Mouse (Mus musculus): ENCODE data around the gene Sh3gl2. TPM values are rescaled to one million over a fixed set of nuclear protein-coding genes. Genes with fewer than 3 reads are reported as not detected.

Sh3gl2 gene
- total and polyA plus RNA-seq, 2 experiments from 2014 or later, result 47.4 to 123 TPM

DNA sequence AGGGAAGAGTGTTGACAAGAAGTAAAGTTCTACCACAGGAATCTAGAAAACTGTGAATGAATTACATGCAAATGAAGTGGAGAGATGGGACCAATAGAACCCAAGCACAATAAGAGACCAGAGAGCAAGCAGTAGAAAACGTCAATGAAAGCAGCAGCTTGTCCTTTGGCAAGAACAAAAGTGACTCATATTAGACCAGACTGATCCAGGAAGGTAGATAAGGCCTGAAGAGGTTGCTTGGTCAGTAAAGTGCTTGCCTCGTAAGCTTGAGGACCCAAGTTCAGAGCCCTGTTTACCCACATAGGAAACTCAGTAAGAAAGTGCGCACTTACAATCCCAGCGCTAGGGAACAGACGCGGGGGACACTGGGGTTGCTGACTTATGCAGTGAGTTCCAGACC lies 215.5 kb downstream of the Sh3gl2 start:
- no peak overlapping the region for H3K27ac ChIP-seq (ENCODE audit: low read depth, low read length)
- H3K9me3 ChIP-seq (ENCODE audit: low read length), result no peaks in the 10 kb centered on the region
- no peak overlapping the region for H3K4me2 ChIP-seq (ENCODE audit: low read depth, low read length, poor library complexity, severe bottlenecking)
- ATAC-seq (ENCODE audit: low FRiP score), result no peak
- 85% methylated on average over 6 of the region's 6 CpGs for WGBS
- no peaks in the 10 kb centered on the region for H3K27me3 ChIP-seq (ENCODE audit: insufficient read depth, low read length)
- TF ChIP-seq CTCF (IDR thresholded peaks at IDR 0.05), result no peak
- no peak for DNase-seq (ENCODE audit: low spot score)
- H3K4me1 ChIP-seq (ENCODE audit: insufficient read depth, low read length), result no peaks in the 10 kb centered on the region
- no peak overlapping the region for H3K4me3 ChIP-seq (ENCODE audit: low read depth, low read length)
- no peak overlapping the region for H3K9ac ChIP-seq (replicated peaks; ENCODE audit: low read length, poor library complexity, severe bottlenecking)
- no peaks in the 10 kb centered on the region for H3K36me3 ChIP-seq (ENCODE audit: insufficient read depth, low read length)

DNA sequence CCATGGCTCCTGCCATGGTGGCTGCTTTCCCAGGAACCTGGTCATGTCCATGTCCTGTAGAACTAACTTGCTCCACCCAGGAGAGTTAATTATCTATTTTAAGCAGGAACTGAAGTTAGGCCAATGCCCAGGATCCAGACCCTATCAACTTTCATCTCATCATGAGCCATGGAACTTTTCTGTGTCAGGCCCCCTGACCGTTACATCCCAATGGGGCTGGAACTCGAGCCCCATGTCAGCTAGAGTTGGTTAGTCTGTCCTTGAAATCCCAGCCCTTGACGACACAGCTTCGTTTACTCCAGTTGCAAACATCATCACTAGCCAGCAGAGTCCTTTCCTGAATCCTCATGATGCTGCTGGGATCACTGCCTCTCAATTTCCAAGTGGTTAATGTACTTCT lies 221.3 kb downstream of the Sh3gl2 start:
- ATAC-seq (ENCODE audit: low FRiP score), result no peak
- WGBS, result 88% methylated on average over 4 of the region's 4 CpGs
- Histone ChIP-seq H3K4me2 (ENCODE audit: low read depth, low read length, poor library complexity, severe bottlenecking) (no peak overlapping the region), H3K4me1 (ENCODE audit: insufficient read depth, low read length) (no peaks in the 10 kb centered on the region), H3K9me3 (ENCODE audit: low read length) (no peaks in the 10 kb centered on the region), H3K27ac (ENCODE audit: low read depth, low read length) (no peak overlapping the region), H3K9ac (replicated peaks; ENCODE audit: low read length, poor library complexity, severe bottlenecking) (no peak overlapping the region), H3K27me3 (ENCODE audit: insufficient read depth, low read length) (no peaks in the 10 kb centered on the region), H3K4me3 (ENCODE audit: low read depth, low read length) (no peak overlapping the region), H3K36me3 (ENCODE audit: insufficient read depth, low read length) (no peaks in the 10 kb centered on the region)
- no peak for TF ChIP-seq CTCF (IDR thresholded peaks at IDR 0.05)
- DNase-seq (ENCODE audit: low spot score), result no peak

DNA sequence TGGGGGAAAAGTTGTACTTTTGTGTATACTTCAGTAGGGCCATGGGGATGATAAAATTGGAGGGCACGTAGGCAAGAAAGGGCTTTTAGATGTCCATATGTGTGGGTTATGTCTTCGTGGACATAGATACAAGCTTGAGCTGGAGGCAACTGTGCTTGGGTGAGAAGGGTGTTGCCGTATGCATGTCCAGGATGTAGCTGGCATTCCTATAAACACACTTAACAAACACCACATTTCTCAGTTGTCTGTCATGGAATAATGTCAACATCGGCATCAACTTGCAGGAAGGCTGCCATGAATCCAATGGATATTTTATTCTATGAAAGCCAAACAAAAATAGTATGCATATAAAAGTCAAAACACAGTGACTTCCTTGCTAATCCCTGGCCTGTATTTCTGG lies 227.9 kb downstream of the Sh3gl2 start:
- Histone ChIP-seq H3K9me3 (ENCODE audit: low read length) (no peaks in the 10 kb centered on the region), H3K36me3 (ENCODE audit: insufficient read depth, low read length) (no peaks in the 10 kb centered on the region), H3K4me2 (ENCODE audit: low read depth, low read length, poor library complexity, severe bottlenecking) (no peak overlapping the region), H3K9ac (replicated peaks; ENCODE audit: low read length, poor library complexity, severe bottlenecking) (no peak overlapping the region), H3K27me3 (ENCODE audit: insufficient read depth, low read length) (no peaks in the 10 kb centered on the region), H3K4me3 (ENCODE audit: low read depth, low read length) (no peak overlapping the region), H3K27ac (ENCODE audit: low read depth, low read length) (no peak overlapping the region), H3K4me1 (ENCODE audit: insufficient read depth, low read length) (no peaks in the 10 kb centered on the region)
- TF ChIP-seq CTCF (IDR thresholded peaks at IDR 0.05), result no peak
- DNase-seq (ENCODE audit: low spot score) (no peak), ATAC-seq (ENCODE audit: low FRiP score) (no peak)
- 91% methylated on average over 4 of the region's 4 CpGs for WGBS

DNA sequence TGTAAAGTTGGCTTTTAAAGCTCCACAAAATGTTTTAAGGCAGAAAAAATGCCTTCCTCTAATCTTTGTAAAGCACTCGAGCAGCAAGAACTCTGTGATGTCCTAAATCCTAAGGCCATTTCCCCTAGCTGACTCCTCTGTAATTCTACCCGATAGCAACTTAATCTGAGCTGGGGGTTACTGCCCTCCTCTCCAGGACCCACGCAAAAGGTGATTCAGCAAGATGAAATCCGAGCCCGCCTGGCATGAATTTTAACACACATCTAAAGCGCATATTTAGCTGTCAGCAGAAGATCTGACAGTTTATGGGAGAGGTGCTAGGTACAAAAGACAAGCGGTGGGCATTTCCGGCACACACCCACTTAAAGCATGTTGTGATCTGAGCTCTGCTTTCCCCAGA lies 229.8 kb downstream of the Sh3gl2 start:
- Histone ChIP-seq H3K9ac (replicated peaks; ENCODE audit: low read length, poor library complexity, severe bottlenecking) (no peak overlapping the region), H3K4me3 (ENCODE audit: low read depth, low read length) (no peak overlapping the region), H3K4me2 (ENCODE audit: low read depth, low read length, poor library complexity, severe bottlenecking) (no peak overlapping the region), H3K4me1 (ENCODE audit: insufficient read depth, low read length) (no peaks in the 10 kb centered on the region), H3K36me3 (ENCODE audit: insufficient read depth, low read length) (no peaks in the 10 kb centered on the region), H3K9me3 (ENCODE audit: low read length) (no peaks in the 10 kb centered on the region), H3K27me3 (ENCODE audit: insufficient read depth, low read length) (no peaks in the 10 kb centered on the region), H3K27ac (ENCODE audit: low read depth, low read length) (no peak overlapping the region)
- no peak for DNase-seq (ENCODE audit: low spot score)
- no peak for TF ChIP-seq CTCF (IDR thresholded peaks at IDR 0.05)
- no peak for ATAC-seq (ENCODE audit: low FRiP score)
- WGBS, result 53% methylated on average over 8 of the region's 8 CpGs

DNA sequence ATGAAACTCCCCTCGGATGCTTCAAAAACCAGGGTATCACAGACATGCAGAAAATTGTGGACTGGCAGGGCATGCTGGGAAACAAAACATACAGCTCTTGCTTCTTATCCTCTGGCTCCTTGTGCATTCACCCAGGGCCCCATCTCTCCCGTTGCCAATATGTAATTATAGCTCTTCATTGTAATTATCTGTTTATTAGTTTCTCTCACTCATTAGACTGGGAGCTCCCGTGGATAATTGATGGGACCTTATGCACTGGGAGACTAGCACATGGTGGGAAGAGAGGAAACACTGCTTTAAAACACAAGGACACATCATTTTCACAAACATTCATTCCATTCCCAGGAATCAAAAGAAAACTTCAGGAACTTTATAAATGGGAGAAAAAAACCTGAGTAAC lies 233.9 kb downstream of the Sh3gl2 start:
- no peak for TF ChIP-seq CTCF (IDR thresholded peaks at IDR 0.05)
- Histone ChIP-seq H3K27ac (ENCODE audit: low read depth, low read length) (no peak overlapping the region), H3K4me3 (ENCODE audit: low read depth, low read length) (no peak overlapping the region), H3K4me2 (ENCODE audit: low read depth, low read length, poor library complexity, severe bottlenecking) (no peak overlapping the region), H3K4me1 (ENCODE audit: insufficient read depth, low read length) (no peaks in the 10 kb centered on the region), H3K9ac (replicated peaks; ENCODE audit: low read length, poor library complexity, severe bottlenecking) (no peak overlapping the region), H3K27me3 (ENCODE audit: insufficient read depth, low read length) (no peaks in the 10 kb centered on the region), H3K36me3 (ENCODE audit: insufficient read depth, low read length) (no peaks in the 10 kb centered on the region), H3K9me3 (ENCODE audit: low read length) (no peaks in the 10 kb centered on the region)
- ATAC-seq (ENCODE audit: low FRiP score) (no peak), DNase-seq (ENCODE audit: low spot score) (no peak)
- 74% methylated on average over 3 of the region's 3 CpGs for WGBS

DNA sequence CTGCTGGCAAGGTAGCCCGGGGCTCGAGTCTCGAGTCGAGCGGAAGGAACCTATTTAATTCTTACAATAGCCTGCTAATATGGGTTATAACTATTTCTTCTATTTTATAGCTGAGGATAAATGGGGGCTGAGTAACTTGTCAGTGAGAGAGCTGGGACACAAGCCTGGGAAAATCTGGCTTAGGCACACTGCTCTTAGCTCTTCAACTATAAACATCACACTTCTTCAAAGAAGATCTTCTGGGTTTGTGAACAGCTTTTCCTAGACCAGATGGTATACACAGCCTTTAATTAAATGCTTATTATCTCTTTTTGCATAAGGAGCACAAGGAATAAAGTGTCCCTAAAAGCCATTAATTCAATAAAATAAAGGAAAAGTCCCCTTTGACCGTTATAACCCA lies 278.7 kb downstream of the Sh3gl2 start:
- DNase-seq (ENCODE audit: low spot score) (no peak), ATAC-seq (ENCODE audit: low FRiP score) (no peak)
- Histone ChIP-seq H3K9ac (replicated peaks; ENCODE audit: low read length, poor library complexity, severe bottlenecking) (no peak overlapping the region), H3K4me2 (ENCODE audit: low read depth, low read length, poor library complexity, severe bottlenecking) (no peak overlapping the region), H3K27me3 (ENCODE audit: insufficient read depth, low read length) (no peaks in the 10 kb centered on the region), H3K36me3 (ENCODE audit: insufficient read depth, low read length) (no peaks in the 10 kb centered on the region), H3K4me1 (ENCODE audit: insufficient read depth, low read length) (no peaks in the 10 kb centered on the region), H3K27ac (ENCODE audit: low read depth, low read length) (no peak overlapping the region), H3K9me3 (ENCODE audit: low read length) (no peaks in the 10 kb centered on the region), H3K4me3 (ENCODE audit: low read depth, low read length) (no peak overlapping the region)
- 94% methylated on average over 6 of the region's 6 CpGs for WGBS
- no peak for TF ChIP-seq CTCF (IDR thresholded peaks at IDR 0.05)
